8 mouse cellular contexts compared by ENCODE assay signal in the genomic region with DNA sequence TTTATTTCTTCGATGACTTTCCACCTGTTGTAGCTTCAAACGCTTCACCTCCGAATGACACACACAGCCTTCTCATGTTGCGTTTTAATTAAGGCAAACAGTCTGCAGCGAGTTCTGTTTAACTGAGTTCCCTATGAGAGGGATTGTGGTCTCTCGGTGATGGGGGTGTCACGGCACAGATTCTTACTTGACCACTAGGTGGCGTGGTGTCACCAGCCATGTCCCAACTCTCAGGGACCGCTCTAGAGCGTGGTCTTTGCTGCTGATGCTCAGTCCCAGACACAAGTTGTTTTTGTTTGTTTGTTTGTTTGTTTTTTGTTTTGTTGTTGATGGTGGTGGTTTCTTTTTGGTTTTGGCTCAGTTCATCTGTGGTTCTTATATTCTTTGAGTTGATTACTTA. TPM values are rescaled to one million over a fixed set of nuclear protein-coding genes. Genes with fewer than 3 reads are reported as not detected.
DNase-seq lines count a peak whose midpoint lies in the region; ATAC-seq and TF ChIP-seq lines count a peak whose summit lies in the region.

No protein-coding gene starts in this region.

- no peaks in the 10 kb centered on the region for H3K9me3 ChIP-seq in ES-Bruce4 (replicated peaks; ENCODE audit: control insufficient read depth, insufficient read depth, low read length, poor library complexity, severe bottlenecking)
- H3K9me3 ChIP-seq in embryonic facial prominence, embryonic 10.5 days: no peaks in the 10 kb centered on the region
- no peaks in the 10 kb centered on the region for H3K9me3 ChIP-seq in liver, embryonic 16.5 days (replicated peaks; ENCODE audit: control insufficient read depth, low read length)
- H3K9me3 ChIP-seq in neural tube, embryonic 14.5 days (ENCODE audit: control insufficient read depth, low read length): no peaks in the 10 kb centered on the region

- H3K27ac ChIP-seq in ES-Bruce4 (ENCODE audit: insufficient read depth, low read length): no peak overlapping the region
- H3K27ac ChIP-seq in embryonic facial prominence, embryonic 10.5 days (replicated peaks): no peak overlapping the region
- no peak overlapping the region for H3K27ac ChIP-seq in liver, embryonic 16.5 days (ENCODE audit: low read length)
- no peak overlapping the region for H3K27ac ChIP-seq in neural tube, embryonic 14.5 days (ENCODE audit: low read depth, low read length)

- peaks cover 4% of the 10 kb centered on the region for H3K36me3 ChIP-seq in ES-Bruce4 (ENCODE audit: control insufficient read depth, insufficient read depth, low read length, poor library complexity, severe bottlenecking)
- H3K36me3 ChIP-seq in embryonic facial prominence, embryonic 10.5 days (replicated peaks): peaks cover 81% of the 10 kb centered on the region
- H3K36me3 ChIP-seq in liver, embryonic 16.5 days (ENCODE audit: control insufficient read depth, insufficient read depth): no peaks in the 10 kb centered on the region
- H3K36me3 ChIP-seq in neural tube, embryonic 14.5 days (ENCODE audit: control insufficient read depth, insufficient read depth, low read length): peaks cover 38% of the 10 kb centered on the region; the same call in 1 of the 2 replicates

- TF ChIP-seq POLR2A in ES-Bruce4 (IDR thresholded peaks at IDR 0.05; ENCODE audit: insufficient read depth, low read length): no peak

- H3K9ac ChIP-seq in ES-Bruce4 (ENCODE audit: low read depth, poor library complexity, severe bottlenecking): no peak overlapping the region
- H3K9ac ChIP-seq in liver, embryonic 16.5 days (ENCODE audit: low read depth, low read length): no peak overlapping the region
- no peak overlapping the region for H3K9ac ChIP-seq in neural tube, embryonic 14.5 days (replicated peaks; ENCODE audit: low read depth, low read length)

- ATAC-seq in liver, embryonic 16.5 days (ENCODE audit: low read depth): peak; percentile 60; the same call in 1 of the 2 replicates
- peak; percentile 81 for ATAC-seq in neural tube, embryonic 14.5 days (ENCODE audit: low read depth)

- DNase-seq in adrenal gland, adult 2 months: peak; percentile 57
- DNase-seq in embryonic facial prominence, embryonic 10.5 days (ENCODE audit: low spot score): peak; percentile 72
- peak; percentile 61 to 74 for DNase-seq in heart, postnatal 14 days
- DNase-seq in kidney, postnatal 36 days: peak; percentile 64 to 80
- peak; percentile 74 for DNase-seq in thymus, postnatal 4 days

- 16% methylated on average over 10 of the region's 10 CpGs for WGBS in embryonic facial prominence, embryonic 10.5 days
- WGBS in liver, embryonic 16.5 days (ENCODE audit: insufficient replicate concordance): 16% methylated on average over 10 of the region's 10 CpGs
- WGBS in neural tube, embryonic 14.5 days: 16% methylated on average over 10 of the region's 10 CpGs

- H3K4me1 ChIP-seq in ES-Bruce4 (ENCODE audit: control insufficient read depth, insufficient read depth, low read length): no peaks in the 10 kb centered on the region
- H3K4me1 ChIP-seq in embryonic facial prominence, embryonic 10.5 days: no peaks in the 10 kb centered on the region
- H3K4me1 ChIP-seq in liver, embryonic 16.5 days (ENCODE audit: control insufficient read depth, low read depth, low read length): no peaks in the 10 kb centered on the region
- no peaks in the 10 kb centered on the region for H3K4me1 ChIP-seq in neural tube, embryonic 14.5 days (ENCODE audit: control insufficient read depth, insufficient read depth, low read length)

- H3K27me3 ChIP-seq in ES-Bruce4 (ENCODE audit: control insufficient read depth, insufficient read depth, low read length, poor library complexity, severe bottlenecking): no peaks in the 10 kb centered on the region
- H3K27me3 ChIP-seq in embryonic facial prominence, embryonic 10.5 days (replicated peaks; ENCODE audit: low read depth, poor library complexity, severe bottlenecking): no peaks in the 10 kb centered on the region
- H3K27me3 ChIP-seq in liver, embryonic 16.5 days (ENCODE audit: control insufficient read depth, insufficient read depth, low read depth, low read length): no peaks in the 10 kb centered on the region
- H3K27me3 ChIP-seq in neural tube, embryonic 14.5 days (ENCODE audit: control insufficient read depth, insufficient read depth, low read length): no peaks in the 10 kb centered on the region

- H3K4me2 ChIP-seq in liver, embryonic 16.5 days (ENCODE audit: low read depth, low read length): no peak overlapping the region
- no peak overlapping the region for H3K4me2 ChIP-seq in neural tube, embryonic 14.5 days (ENCODE audit: low read depth, low read length)

- H3K4me3 ChIP-seq in ES-Bruce4 (ENCODE audit: low read depth, low read length): no peak overlapping the region
- H3K4me3 ChIP-seq in embryonic facial prominence, embryonic 10.5 days: no peak overlapping the region
- no peak overlapping the region for H3K4me3 ChIP-seq in liver, embryonic 16.5 days (ENCODE audit: low read depth, low read length)
- H3K4me3 ChIP-seq in neural tube, embryonic 14.5 days (ENCODE audit: low read depth, low read length): no peak overlapping the region

- TF ChIP-seq CTCF in ES-Bruce4 (IDR thresholded peaks at IDR 0.05; ENCODE audit: low read depth, low read length): peak; percentile 99

- no peak for TF ChIP-seq EP300 in ES-Bruce4 (IDR thresholded peaks at IDR 0.05; ENCODE audit: insufficient read depth, low read depth, low read length)

- intact Hi-C loops in heart, postnatal 14 days (cut with DNase I): loop anchor here (1.0 to 5.0 kb wide), 3 partner anchors 41 to 1089 kb away; no protein-coding TSS in a partner anchor

RNA-seq across cellular contexts. Expression of a gene that starts 16.6 kb away (rescaled TPM):
- 9.5 and 10.6 TPM in 2 replicates for polyA plus RNA-seq in ES-Bruce4 (2011; ENCODE audit: insufficient read depth, insufficient read length, low read depth, missing spikeins)
- 10 to 100 TPM; 17.8 to 22.0 TPM for total RNA-seq in adrenal gland, adult 2 months (2021)
- polyA plus RNA-seq in adrenal gland, adult 2 months (2012; rRNA removed): 4.2 and 6.6 TPM in 2 replicates
- polyA plus RNA-seq in embryonic facial prominence, embryonic 10.5 days (2016; fragmentation: Nextera tagmentation; extraction: Ambion mirVana): 6.5 and 7.3 TPM in 2 replicates
- 10 to 100 TPM; 19.8 to 20.3 TPM for total RNA-seq in heart, postnatal 14 days (2021)
- 9.2 and 9.6 TPM in 2 replicates for polyA plus RNA-seq in liver, embryonic 16.5 days (2015; fragmentation: Nextera tagmentation; extraction: Ambion mirVana)
- 14.4 and 20.0 TPM in 2 replicates for polyA plus RNA-seq in neural tube, embryonic 14.5 days (2014; fragmentation: Nextera tagmentation; extraction: Ambion mirVana)

RNA-seq across cellular contexts. Expression of a gene that starts 29.3 kb away (rescaled TPM):
- polyA plus RNA-seq in ES-Bruce4 (2011; ENCODE audit: insufficient read depth, insufficient read length, low read depth, missing spikeins): 12.1 and 15.7 TPM in 2 replicates
- 10 to 100 TPM; 10.1 to 11.8 TPM for total RNA-seq in adrenal gland, adult 2 months (2021)
- polyA plus RNA-seq in adrenal gland, adult 2 months (2012; rRNA removed): 6.2 and 6.8 TPM in 2 replicates
- 12.4 and 14.1 TPM in 2 replicates for polyA plus RNA-seq in embryonic facial prominence, embryonic 10.5 days (2016; fragmentation: Nextera tagmentation; extraction: Ambion mirVana)
- total RNA-seq in heart, postnatal 14 days (2021): 1 to 10 TPM; 4.6 to 5.9 TPM
- 1.5 and 2.0 TPM in 2 replicates for polyA plus RNA-seq in liver, embryonic 16.5 days (2015; fragmentation: Nextera tagmentation; extraction: Ambion mirVana)
- 7.7 and 8.7 TPM in 2 replicates for polyA plus RNA-seq in neural tube, embryonic 14.5 days (2014; fragmentation: Nextera tagmentation; extraction: Ambion mirVana)
